Comparison of ENCODE assay signal across 8 mouse cellular contexts in genomic region chr3:154663545-154663944, GRCm38 (mm10). TPM values are rescaled to one million over a fixed set of nuclear protein-coding genes. Genes with fewer than 3 reads are reported as not detected.
DNase-seq lines count a peak whose midpoint lies in the region; ATAC-seq and TF ChIP-seq lines count a peak whose summit lies in the region.

Gene Erich3, plus strand, starts transcription at chr3:154663859.

- H3K9ac ChIP-seq in embryonic facial prominence, embryonic 13.5 days: 0 out of 2 replicates have a peak within 1 kb of the TSS, but pooled peaks have one; percentile 32
- H3K9ac ChIP-seq in hindbrain, embryonic 14.5 days: peak within 1 kb of the TSS; percentile 64
- peak within 1 kb of the TSS; percentile 52 for H3K9ac ChIP-seq in neural tube, embryonic 12.5 days

- no peaks in the 10 kb centered on the region for H3K9me3 ChIP-seq in embryonic facial prominence, embryonic 13.5 days
- H3K9me3 ChIP-seq in hindbrain, embryonic 14.5 days (ENCODE audit: control insufficient read depth, low read length): no peaks in the 10 kb centered on the region
- H3K9me3 ChIP-seq in neural tube, embryonic 12.5 days: no peaks in the 10 kb centered on the region

- no peak for ATAC-seq in embryonic facial prominence, embryonic 13.5 days (ENCODE audit: insufficient number of reproducible peaks, insufficient read depth, low FRiP score, low TSS enrichment, low read depth)
- ATAC-seq in hindbrain, embryonic 14.5 days (ENCODE audit: low FRiP score): no peak
- no peak; the same call in 1 of the 2 replicates for ATAC-seq in neural tube, embryonic 12.5 days (ENCODE audit: low FRiP score, low read depth)
- no peak for ATAC-seq in megakaryocyte progenitor cell, adult 5-6 weeks (replicated peaks; ENCODE audit: poor library complexity)

- peaks cover 12% of the 10 kb centered on the region for H3K4me1 ChIP-seq in embryonic facial prominence, embryonic 13.5 days
- peaks cover 19% of the 10 kb centered on the region for H3K4me1 ChIP-seq in hindbrain, embryonic 14.5 days (replicated peaks; ENCODE audit: control insufficient read depth, insufficient read depth, low read length)
- peaks cover 14% of the 10 kb centered on the region; the same call in 1 of the 2 replicates for H3K4me1 ChIP-seq in neural tube, embryonic 12.5 days

- peak within 1 kb of the TSS; percentile 63 for H3K4me2 ChIP-seq in embryonic facial prominence, embryonic 13.5 days
- peak within 1 kb of the TSS; percentile 66 for H3K4me2 ChIP-seq in hindbrain, embryonic 14.5 days (replicated peaks)
- H3K4me2 ChIP-seq in neural tube, embryonic 12.5 days (replicated peaks): peak within 1 kb of the TSS; percentile 74

- DNase-seq in left cerebral cortex, adult 2 months (ENCODE audit: extremely low spot score in 1 of 2, low spot score in 2 of 2): no peak
- DNase-seq in left cerebral cortex, postnatal 10 days (ENCODE audit: extremely low spot score in 1 of 2, low spot score in 2 of 2): no peak
- DNase-seq in hindbrain, embryonic 14.5 days (ENCODE audit: low spot score): no peak
- no peak for DNase-seq in natural killer cell, adult 2 months (ENCODE audit: low spot score in 2 of 2)
- DNase-seq in ovary, postnatal 14 days (ENCODE audit: low spot score): no peak

- intact Hi-C loops in left cerebral cortex, adult 2 months (cut with DNase I): loop anchor here (5.0 kb wide), 1 partner anchor 429 kb away; the partner anchor contains the start of genes Fpgt and Lrriq3
- intact Hi-C loops in left cerebral cortex, postnatal 10 days (cut with DNase I): no loop called here

- H3K36me3 ChIP-seq in embryonic facial prominence, embryonic 13.5 days: no peaks in the 10 kb centered on the region
- no peaks in the 10 kb centered on the region for H3K36me3 ChIP-seq in hindbrain, embryonic 14.5 days (replicated peaks; ENCODE audit: control insufficient read depth, insufficient read depth)
- no peaks in the 10 kb centered on the region for H3K36me3 ChIP-seq in neural tube, embryonic 12.5 days

- 27% methylated on average over 6 of the region's 7 CpGs for WGBS in embryonic facial prominence, embryonic 13.5 days
- 15% methylated on average over 7 of the region's 7 CpGs for WGBS in hindbrain, embryonic 14.5 days
- WGBS in neural tube, embryonic 12.5 days: 24% methylated on average over 7 of the region's 7 CpGs

- peaks cover 53% of the 10 kb centered on the region for H3K27me3 ChIP-seq in embryonic facial prominence, embryonic 13.5 days
- peaks cover 8% of the 10 kb centered on the region; the same call in 1 of the 2 replicates for H3K27me3 ChIP-seq in hindbrain, embryonic 14.5 days (ENCODE audit: control insufficient read depth, insufficient read depth, low read length)
- no peaks in the 10 kb centered on the region; the same call in 1 of the 2 replicates for H3K27me3 ChIP-seq in neural tube, embryonic 12.5 days (replicated peaks)

- H3K4me3 ChIP-seq in left cerebral cortex, adult 2 months: peak within 1 kb of the TSS; percentile 51
- peak within 1 kb of the TSS; percentile 36 for H3K4me3 ChIP-seq in embryonic facial prominence, embryonic 13.5 days
- H3K4me3 ChIP-seq in hindbrain, embryonic 14.5 days (replicated peaks; ENCODE audit: low read length): peak within 1 kb of the TSS; percentile 37
- H3K4me3 ChIP-seq in neural tube, embryonic 12.5 days: peak within 1 kb of the TSS; percentile 42

- TF ChIP-seq CTCF in left cerebral cortex, adult 2 months (IDR thresholded peaks at IDR 0.05): no peak

- peak within 1 kb of the TSS; percentile 89 for H3K27ac ChIP-seq in left cerebral cortex, adult 2 months
- H3K27ac ChIP-seq in embryonic facial prominence, embryonic 13.5 days: no peak within 1 kb of the TSS
- H3K27ac ChIP-seq in hindbrain, embryonic 14.5 days: peak within 1 kb of the TSS; percentile 90
- no peak within 1 kb of the TSS; the same call in 1 of the 2 replicates for H3K27ac ChIP-seq in neural tube, embryonic 12.5 days

RNA-seq across cellular contexts. Expression of gene Erich3, which starts in this region (rescaled TPM):
- 10 to 100 TPM in 1 of 2 experiments, 1 to 10 TPM in 1; 9.0 to 11.6 TPM for total RNA-seq in left cerebral cortex, adult 2 months (2021)
- 1 to 10 TPM; 6.1 to 7.2 TPM for total RNA-seq in left cerebral cortex, postnatal 10 days (2021)
- 0.06 and 0.17 TPM in 2 replicates for polyA plus RNA-seq in embryonic facial prominence, embryonic 13.5 days (2015; fragmentation: Nextera tagmentation; extraction: Ambion mirVana)
- polyA plus RNA-seq in hindbrain, embryonic 14.5 days (2014; fragmentation: Nextera tagmentation; extraction: Ambion mirVana): 2.0 and 2.1 TPM in 2 replicates
- polyA plus RNA-seq in neural tube, embryonic 12.5 days (2016; fragmentation: Nextera tagmentation; extraction: Ambion mirVana): 1.1 and 1.4 TPM in 2 replicates
- total RNA-seq in megakaryocyte progenitor cell, adult 5-6 weeks (2015): not detected in 2 replicates
- not detected in 2 replicates for total RNA-seq in megakaryocyte progenitor cell, adult 5-6 weeks (2017)

Comparison
In these comparisons a context has a peak if more than half of its experiments do, and no peak if none do; other contexts are left out.
1. RNA of gene Erich3 (total RNA-seq): 9.0 to 11.6 TPM in left cerebral cortex, adult 2 months and 6.1 to 7.2 TPM in left cerebral cortex, postnatal 10 days; not detected in megakaryocyte progenitor cell, adult 5-6 weeks; every median in the first group is over 4 times any median in the second.
2. H3K27ac ChIP-seq: peak in left cerebral cortex, adult 2 months (single experiment) and hindbrain, embryonic 14.5 days (single experiment); none in embryonic facial prominence, embryonic 13.5 days (single experiment) and neural tube, embryonic 12.5 days (single experiment).
3. Peak in every context shown above with its lines, with median percentiles within 50 percentile points of each other: H3K4me3 ChIP-seq, H3K4me2 ChIP-seq and H3K9ac ChIP-seq.